Mouse (Mus musculus) cerebellum, postnatal 14 days (tissue): ENCODE data around the gene Ankrd27.
"Not testable (repeated sequence)": the region's sequence is repeated elsewhere in the genome, so short reads cannot be mapped to it uniquely, and the experiment has no call there.

Experiments
- DNase-seq, 2 experiments: peaks; one replicate each; pipeline ENCODE4 v3.0.0; 2021; ENCODE audit warnings: mixed read lengths in 2 of 2

Ankrd27 gene

DNA sequence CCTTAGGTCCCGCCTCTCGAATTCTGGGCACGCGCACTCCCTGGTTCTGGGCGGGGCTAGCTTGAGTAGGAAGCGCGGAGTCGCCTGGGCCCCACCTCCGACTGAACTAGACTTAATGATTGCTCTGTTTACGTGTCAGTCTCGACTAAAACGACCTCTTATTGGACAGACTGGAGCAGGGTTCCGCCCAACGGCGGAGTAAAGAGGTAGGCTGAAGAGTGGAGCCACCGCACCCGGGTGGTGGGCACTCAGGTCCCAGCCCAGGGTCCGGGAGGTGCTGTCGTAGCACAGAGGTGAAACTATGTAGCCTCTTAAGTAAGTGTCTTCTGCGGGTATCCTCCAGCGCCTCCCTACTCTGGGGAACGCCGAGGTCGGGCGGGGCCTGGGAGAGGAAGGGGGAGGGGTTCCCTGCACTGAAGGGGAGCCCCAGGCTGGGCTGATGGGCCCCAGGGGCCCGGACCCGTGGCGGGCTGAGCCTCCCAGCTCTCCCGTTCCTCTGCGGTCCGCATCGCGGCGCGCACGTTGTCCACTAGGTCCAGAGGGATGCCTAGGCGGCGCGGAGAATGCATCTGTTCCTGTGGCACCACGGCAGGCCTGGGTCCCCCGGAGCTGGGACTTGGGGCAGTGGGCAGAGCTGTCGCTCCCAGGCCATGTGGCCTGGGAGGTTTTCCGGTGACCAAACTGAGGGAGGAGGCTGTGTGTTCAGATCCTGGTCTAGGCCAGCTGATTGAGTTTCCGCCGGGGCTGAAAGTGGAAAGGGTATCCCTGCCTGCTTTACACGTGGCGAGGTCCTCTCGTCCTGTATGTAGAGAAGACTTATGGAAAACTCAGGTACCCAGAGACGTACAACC, at the start of gene Ankrd27:
Ankrd27 (plus strand) TSS at position 190 of the 851 bp plus-strand sequence.
- peak; percentile 96 to 97 for DNase-seq

DNA sequence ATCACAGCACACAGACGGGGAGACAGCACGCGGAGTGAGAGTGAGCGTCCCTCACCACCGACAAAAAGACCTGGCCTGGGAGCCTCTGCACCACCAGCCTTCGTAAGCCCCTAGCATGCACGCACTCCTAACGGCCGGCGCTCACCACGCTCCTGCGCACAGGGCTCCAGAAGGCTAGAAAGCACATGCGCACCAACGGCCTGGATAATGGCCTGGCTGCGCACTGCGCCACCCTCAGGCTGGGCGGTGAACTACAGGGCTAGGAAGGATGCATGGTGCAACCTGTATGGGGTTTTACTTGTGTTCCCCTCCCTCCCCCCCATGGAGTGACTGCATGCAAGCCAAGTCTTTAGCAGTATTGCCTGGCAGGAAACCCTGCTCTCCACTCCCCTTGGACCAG, 48.5 kb upstream of the Ankrd27 start, which contains the start of gene Tdrd12:
Tdrd12 (minus strand) TSS at position 184 of the 400 bp plus-strand sequence.
- no peak for DNase-seq

DNA sequence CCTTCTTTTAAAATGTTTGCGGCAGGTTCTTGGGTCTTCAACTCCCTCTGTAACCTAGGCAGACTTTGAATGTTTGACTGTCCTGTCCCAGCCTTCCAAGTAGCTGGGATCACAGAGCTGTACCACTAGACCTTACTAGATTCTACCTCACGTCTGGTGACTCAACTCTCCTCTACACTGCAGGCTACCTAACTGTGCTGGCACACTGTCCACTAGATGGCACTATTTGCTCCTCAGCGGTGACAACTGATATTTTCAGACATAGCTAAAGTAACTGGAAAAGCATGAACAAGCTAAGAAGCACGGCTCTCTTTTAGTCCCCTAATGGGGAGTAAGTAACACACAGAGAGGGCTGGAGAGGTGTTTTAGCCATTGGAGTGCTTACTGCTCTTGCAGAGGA, 40.2 kb upstream of the Ankrd27 start:
- DNase-seq: peak; percentile 70 to 76

DNA sequence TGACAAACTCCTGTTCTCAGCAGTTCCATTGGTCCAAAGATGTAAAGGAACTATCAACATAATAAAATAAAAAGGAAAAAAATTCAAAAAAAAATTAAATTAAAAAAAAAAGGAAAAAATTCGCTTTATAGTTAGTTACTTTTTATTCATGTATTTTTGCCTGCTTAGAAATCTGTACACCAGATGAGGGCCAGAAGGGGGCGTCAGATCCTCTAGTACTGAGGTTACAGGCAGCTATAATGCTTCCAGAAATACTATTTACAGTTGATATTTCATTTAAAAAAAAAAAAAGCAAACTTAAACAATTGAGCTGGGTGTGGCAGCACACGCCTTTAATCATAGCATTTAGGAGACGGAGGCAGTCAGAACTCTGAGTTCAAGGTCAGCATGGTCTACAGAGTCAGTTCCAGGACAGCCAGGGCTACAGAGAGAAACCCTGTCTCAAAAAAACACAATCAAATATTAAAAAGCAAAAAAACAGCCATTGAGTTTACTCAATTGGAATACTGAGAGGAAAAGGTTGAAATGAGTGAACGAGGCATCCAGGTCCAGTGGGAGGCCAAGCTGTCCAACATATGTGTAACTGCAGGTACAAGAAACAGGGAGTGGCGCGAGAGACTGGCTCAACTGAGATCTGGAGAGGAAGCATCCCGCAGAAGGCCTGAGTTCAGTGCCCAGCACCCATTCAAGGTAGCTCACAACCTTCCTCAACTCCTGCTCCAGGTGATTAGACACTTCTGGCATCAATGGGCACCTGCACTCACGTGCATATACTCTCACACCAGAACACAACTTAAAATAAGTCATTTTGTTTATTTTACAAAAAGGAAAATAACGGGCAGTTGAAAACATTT, 32.1 kb upstream of the Ankrd27 start:
- peak; percentile 39 to 65 for DNase-seq

DNA sequence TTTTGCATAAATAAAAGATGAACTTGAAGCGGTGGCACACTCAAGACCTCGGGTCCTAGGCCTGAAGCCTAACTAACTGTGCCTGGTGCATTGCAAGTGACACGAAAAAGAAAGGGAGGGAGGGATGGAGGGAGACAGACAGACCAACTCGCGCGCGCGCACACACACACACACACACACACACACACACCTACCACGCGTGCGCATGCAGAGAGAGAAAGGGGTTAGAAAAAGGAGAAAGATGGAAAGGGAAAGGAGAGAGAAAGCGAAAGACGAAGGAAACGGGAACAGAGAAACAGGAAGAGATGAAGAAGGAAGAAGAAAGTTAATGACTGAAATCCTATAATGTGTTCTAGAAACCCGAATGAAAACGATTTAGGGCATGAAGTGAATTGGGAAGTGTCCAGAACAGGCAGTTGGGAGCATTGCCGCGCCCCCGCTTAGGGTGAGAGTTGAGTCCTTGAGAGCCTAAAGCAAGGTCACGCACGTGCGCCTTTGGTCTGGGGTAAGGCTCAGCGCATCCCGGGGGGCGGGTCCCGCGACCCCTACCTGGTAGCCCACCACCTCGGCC, 31.4 kb upstream of the Ankrd27 start:
- DNase-seq: peak; percentile 60 to 69

DNA sequence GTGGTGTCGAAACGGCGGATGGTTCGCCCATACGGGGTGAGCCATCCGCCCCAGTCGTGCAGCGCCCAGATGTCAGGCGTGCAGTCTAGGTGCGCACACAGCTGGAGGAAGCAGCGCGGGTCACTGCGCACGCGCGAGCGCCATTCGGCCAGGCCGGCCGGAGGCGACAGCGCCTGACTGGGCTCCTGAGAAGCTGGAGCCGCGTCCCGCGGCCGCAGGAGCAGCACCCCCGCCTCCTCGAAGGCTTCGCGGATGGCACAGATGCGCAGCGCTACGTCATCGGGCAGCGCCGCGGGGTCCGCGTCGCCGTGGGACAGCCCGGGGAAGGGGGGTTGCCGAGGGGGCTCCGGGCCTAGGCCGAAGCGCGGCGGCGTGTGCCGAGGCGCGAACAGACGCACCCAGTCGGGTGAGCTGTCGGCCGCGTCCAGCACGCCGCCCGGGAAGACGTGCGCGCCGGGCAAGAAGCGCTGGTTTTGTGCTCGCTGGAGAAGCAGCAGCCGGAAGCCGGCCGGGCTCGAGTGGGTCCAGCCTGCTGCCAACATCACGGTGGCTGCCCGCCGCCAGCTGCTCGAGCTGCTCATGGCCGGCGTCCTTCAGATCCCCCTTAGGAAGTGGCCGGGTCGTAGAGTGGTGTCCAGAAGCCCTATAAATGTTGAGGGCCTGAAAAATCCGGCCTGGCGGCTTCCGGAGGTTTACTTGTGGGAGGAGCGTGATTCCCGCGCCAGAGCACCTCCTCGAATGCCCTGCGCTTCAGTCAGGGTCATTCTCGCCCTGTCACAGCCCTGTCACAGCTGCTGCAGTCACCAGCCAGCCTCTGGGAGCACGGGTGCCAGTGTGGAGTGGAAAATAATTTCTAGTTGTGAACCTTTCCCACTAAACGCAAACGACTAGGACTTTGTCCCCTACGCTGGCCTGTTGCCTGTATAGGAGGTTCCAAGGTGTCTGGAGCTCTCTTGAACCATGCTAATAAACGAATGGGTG, 30.5 kb upstream of the Ankrd27 start:
- peak; percentile 89 to 90 for DNase-seq

DNA sequence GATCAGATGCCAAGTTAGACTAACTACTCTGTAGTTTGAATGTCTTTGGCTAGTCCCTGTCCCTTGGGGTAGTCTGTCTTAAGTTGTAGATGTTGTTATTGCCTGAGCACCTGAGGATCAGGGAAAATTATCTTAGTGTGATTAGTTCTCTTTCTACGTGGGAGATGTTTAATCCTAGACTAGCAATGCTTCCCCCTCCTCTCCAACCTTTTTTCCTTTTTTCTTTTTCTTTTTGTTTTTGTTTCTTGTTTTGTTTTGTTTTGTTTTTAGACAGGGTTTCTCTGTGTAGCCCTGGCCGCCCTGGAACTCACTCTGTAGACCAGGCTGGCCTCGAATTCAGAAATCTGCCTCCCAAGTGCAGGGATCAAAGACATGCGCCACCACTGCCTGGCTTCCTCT, 29.8 kb upstream of the Ankrd27 start, which contains the start of gene Nudt19:
Nudt19 (minus strand) TSS at position 100 of the 399 bp plus-strand sequence.
- no peak for DNase-seq

DNA sequence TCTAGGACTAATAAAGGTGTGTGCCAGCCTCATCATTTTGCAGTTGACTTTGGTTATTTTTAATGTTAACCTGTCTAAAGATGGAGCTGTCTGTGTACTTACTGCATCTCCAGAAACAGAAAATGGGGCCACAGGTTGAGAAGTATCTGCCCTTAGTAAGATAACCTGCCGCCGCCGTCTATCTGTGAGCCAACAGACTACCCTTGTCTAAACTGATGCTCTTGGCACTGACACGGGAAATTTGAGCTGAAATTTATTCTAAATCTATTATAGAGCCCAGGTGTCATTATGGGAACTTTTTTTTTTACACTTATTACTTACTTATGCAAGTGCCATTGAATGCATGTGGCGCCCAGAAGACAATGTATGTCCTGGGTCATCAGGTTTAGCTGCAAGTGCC, 29.1 kb upstream of the Ankrd27 start:
- DNase-seq: no peak

DNA sequence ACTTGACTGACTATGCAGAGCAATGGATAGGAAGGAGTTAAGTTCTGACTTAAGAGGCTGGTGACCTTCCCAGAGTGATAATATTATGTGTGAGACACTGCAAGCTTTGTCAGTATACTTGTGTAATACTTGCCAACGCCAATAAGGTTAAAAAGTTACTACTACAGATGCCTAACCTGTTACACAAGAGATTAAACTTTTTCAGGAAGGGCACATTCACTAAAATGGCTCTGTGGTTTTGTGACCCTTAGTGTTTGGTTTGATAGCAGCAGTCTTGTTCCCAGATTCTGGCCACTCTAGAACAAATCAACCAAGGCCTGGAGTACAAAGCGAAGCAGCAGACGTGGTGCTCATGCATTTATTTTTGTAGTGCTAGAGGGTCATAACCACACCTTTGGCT, 28.5 kb upstream of the Ankrd27 start:
- DNase-seq: no peak

DNA sequence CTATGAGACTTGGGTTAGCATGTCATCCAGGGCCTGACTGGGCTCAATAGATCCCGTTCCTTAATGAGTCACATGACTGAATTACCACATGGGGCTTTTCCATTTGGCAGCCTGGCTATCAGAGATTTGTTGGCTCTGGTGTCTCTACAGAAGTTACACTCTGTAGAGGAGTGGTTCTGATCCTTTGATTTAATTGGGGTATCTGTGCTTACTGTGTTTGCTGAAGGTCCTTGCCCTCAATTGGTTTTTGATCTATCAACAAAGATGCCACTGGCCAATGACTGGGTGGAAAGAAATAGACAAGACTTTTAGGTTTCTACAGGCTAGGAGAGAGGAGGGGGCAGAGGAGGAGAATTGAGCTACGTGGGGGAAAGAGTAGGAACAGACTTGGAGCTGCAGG, 27.4 kb upstream of the Ankrd27 start:
- no peak for DNase-seq

DNA sequence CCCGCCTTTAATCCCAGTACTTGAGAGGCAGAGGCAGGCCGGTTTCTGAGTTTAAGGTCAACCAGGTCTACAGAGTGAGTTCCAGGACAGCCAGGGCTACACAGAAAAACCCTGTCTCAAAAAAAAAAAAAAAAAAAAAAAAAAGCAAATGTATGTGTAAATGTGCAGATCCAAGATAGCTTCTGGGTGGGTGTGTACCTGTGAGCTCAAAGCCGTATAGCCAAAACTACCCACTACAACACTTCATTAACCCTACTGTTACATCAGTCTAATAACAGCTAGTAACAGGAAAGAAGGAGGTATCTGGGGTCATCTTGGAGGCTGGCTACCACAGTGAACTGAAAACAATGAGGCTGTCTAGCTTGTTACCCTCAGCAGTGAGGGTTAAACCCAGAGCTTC, 26.2 kb upstream of the Ankrd27 start:
- DNase-seq: no peak

DNA sequence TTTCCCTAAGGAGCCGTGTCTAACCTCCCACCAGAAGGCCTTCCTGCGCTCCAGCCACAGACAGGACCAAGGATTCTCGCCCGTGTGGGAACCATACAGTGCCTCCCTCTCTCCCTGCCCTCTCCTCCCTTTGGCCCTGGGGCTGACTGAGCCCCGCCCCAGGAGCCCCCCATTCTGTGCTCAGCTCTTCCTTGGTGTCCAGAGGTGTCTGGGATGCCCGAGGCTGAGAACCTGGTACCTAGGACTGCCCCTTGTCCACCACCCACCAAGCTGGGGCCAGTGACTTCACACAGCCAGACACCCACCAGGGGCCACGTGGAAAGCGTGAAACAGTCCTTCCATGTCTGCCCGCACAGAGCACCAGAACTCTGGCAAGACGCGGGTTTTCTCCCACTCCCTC, 23.0 kb upstream of the Ankrd27 start:
- DNase-seq: no peak

DNA sequence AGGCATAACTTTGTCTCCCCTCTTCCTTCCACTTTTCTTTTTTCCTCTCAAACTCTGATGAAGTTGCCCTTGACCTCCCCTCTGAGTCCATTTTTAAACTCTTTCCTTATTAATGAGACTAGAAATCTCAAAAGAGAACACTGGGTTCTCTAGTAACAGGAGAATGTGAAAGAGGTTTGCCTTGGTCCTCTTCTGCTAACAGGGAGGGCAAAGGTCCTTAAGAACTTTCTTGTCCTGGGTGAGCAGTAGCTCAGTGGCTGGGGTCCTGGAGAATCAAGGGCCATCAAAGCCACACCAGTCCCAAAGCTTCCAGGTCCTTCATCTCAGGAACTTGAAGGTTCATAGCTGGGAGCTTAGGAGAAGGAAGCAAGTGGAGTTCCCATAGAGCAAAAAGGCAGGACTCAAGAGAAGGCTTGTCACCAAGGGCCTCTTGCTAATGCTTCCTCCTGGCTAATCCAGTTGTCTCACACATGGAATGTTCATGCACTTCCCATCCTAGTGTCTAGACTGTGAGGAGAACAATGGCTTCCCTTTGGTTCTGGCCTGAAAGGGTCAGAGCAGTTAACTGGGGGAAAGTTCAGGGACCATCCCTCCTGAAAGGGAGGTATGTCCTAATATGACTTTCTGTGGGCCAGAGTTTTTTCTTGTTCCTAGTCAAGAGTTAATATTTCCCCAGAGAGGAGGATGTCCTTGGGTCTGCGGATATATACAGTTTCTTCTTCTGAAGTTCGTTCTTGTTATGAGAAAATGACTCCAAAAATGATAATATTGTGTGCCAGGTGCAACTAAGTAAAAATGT, 21.8 kb upstream of the Ankrd27 start:
- DNase-seq: no peak

DNA sequence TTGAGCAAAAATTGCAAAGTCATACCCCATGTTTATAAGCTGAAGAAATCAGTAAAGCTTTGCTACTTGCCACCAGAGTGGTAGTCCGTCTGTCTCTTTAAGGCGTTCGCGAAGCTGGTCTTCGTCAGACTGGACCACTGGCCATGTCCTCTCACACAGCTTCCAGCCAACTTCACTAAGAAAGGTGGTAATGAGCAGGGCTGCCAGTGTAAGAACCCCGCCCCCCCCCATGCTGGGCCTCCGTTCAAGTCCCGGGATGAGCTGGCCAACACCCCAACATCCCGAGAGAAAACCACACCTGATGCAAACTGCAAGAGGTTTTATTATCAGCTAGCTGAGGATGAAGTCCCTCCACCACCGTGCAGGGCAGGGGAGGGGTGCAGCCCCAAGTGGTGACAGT, 21.2 kb upstream of the Ankrd27 start:
- not testable (repeated sequence) for DNase-seq

DNA sequence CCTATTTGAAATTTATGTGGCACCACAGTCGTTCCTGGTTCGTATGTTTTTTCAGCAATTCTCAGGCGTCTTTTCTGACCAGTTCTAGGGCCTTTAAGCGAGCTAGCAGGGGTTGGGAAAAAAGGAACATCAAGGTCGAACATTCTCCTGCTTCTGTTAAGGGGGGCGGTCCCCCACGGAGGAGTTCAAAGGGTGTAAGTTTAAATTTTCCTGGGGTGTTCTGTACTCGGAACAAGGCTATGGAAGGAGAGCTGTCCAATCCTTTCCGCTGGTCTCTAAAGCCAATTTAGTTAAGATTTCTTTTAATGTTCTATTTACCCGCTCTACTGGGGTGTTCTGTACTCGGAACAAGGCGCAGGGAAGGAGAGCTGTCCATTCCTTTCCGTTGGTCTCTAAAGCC, 20.1 kb upstream of the Ankrd27 start:
- DNase-seq: not testable (repeated sequence)

DNA sequence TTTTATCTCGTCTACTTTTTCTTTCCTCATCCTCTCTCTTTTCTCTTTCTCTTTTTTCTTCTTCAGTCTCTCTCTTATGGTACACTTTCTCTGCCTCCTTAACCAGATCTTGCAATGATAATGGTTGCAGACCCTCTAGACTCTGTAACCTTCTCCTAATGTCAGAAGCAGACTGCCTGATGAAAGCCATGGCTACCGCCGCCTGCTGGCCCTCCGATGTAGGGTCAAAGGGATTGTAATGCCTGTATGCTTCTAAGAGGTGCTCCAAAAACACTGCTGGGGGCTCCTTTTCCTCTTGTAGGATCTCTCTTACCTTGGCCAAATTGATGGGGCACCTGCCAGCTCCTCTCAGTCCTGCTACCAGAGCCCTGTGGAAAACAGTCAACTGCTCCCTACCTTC, 16.3 kb upstream of the Ankrd27 start:
- DNase-seq: not testable (repeated sequence)

DNA sequence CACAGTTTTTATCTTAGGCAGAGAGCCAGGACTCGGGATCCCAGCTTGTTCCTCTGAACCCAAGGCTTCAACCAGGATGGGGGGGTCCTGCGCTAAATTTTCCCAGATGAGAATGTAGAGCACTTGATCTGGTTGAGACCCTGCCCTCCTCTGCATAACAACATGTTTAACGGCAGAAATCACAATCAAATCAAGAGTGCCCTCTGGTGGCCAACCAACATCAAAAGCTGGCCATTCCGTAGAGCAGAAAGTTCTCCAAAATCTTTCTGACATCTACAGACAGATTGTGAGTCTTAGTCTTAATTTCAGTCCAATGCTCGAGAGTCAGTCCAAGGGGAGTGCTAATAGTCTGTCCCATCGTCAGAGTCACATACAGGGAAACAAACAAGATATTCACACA, 15.2 kb upstream of the Ankrd27 start:
- not testable (repeated sequence) for DNase-seq

DNA sequence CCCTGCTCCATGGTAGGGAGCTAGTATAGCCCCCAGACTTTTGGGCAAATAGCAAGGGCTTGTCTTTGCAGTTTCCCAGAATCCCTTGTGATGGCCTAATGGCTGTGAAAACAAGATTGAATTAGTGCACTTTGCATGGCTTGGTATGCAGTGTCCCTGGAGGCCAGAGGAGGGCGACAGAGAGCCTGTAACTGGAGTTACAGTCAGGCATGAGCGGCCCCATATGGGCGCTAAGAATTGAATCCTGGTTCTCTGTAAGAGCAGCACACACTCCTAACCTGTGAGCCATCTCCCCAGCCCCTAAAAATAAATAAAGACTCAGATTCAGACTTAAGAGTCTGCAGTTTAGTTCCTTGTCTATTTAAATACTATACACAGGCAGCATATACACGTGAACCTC, 6.2 kb upstream of the Ankrd27 start:
- peak; percentile 29 to 66 for DNase-seq

DNA sequence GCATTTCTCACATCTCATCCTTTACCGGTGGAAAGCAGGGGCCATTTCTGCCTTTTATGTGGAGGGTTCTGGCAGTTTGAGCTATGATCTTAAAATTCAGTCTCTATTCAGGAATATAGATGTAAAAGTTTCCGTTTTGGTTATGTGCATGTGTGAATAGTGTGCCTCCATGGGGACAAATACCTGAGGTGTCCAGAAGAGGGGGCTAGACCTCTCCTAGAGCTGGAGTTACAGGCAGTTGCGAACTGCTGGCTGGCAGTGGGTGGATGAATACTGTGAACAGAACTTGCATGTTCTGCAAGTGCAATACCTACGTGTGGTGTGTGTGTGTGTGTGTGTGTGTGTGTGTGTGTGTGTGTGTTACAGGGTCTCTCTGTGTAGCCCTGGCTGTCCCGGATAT, 3.3 kb upstream of the Ankrd27 start:
- DNase-seq: no peak

DNA sequence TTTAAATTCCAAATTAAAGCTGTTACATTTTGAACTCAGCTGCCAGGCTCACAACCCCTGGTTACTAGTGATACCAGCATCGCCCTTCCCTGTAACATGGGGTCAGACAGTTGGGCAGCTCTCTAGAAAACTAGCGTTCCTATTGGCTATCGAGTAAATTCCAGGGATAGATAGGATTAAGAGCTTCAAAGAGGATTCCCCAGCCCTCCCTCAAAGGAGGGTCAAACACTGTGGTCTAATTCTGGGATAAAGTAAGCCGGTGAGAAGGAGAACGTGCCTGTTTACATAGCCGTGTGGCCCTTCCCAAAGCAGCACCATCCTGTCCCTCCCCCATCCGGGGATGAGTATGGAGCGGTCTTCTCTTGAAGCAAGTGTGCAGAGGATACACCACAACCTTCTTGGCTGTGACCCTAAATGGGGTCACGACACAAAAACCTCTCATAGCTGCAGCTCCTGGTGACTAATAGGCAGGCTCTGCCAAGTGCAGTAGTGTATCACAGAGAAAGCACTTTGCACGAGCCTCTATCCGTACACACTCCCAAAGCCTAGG, 2.5 kb upstream of the Ankrd27 start:
- no peak for DNase-seq
